Mouse (Mus musculus): ENCODE data around the gene Cypt1. TPM values are rescaled to one million over a fixed set of nuclear protein-coding genes. Genes with fewer than 3 reads are reported as not detected.

Gene Cypt1
- total RNA-seq (2021) = not detected

DNA sequence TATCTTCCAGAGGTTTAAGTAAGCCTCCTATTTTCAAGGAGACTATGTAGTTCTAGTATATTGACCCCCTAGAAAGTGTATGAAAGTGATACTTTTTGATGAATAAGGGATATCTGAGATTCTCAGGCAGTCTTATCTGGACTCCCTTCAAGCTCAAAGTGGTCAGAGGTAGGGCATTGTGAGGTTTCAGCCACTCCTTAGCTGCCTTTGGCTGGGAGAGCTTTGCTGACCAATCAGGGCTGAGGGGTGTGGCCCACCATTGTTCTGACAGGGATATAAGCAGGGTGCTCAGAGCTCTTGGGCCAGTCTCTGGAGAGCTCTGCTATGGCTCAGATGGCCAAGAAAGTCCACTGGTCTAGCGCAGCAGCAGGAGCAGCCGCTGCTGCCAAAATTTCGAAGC is at the start of gene Cypt1:
Gene Cypt1 (plus strand): TSS at position 301 of the 400 bp plus-strand sequence.
- no peak for DNase-seq

DNA sequence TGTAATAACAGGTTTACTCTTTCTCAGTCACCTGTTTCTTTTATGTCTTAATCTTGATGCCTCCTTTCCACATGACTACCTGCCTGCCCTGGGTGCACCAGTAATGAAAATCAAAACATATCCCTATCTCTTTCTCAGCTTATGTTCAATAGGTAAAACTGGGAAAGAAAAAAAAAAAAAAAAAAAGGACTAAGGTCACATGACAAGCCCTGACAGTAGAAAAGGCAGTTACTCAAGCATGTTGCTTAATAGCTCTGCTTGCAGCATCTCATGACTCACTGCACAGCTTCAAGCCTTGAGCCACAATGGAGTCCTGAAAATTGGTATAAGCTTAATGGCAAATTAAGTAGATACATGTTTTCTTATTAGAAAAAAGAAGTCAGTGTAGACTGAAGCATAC is 24.1 kb downstream of the Cypt1 start:
- no peak for DNase-seq

- DNase-seq = no peak
Measured at GRCm38 (mm10) chrX:16557061-16557460, 34.4 kb downstream of the Cypt1 start.

- DNase-seq = no peak
Measured at GRCm38 (mm10) chrX:16558501-16558900, 35.8 kb downstream of the Cypt1 start.

Other genes starting within 250 kb of the Cypt1 start
- gene Maoa, start 96.8 kb downstream of the Cypt1 start, total RNA-seq (2021) = 1 to 10 TPM; 5.3 to 6.7 TPM